Mouse (Mus musculus) heart, embryonic 15.5 days (tissue): Measurements from ENCODE around the gene Hapln2. TPM values are rescaled to one million over a fixed set of nuclear protein-coding genes. Genes with fewer than 3 reads are reported as not detected.
A peak's percentile ranks its signal among the peaks of the same experiment; 100 is the strongest.

ENCODE experiments used
- ATAC-seq: fragments of 200-750 bp; cut with Nextera tagmentation; replicated peaks from 2 replicates; pipeline ENCODE4 v1.8.0; 2017; ENCODE audit warnings: low read depth, moderate TSS enrichment; ENCODE audit not compliant: insufficient number of reproducible peaks, insufficient read depth, low FRiP score
- H3K27ac ChIP-seq: fragments of 300-500 bp; sonication (generic); 2 replicates; pipeline ENCODE4 v1.5.1; 2015; ENCODE audit warnings: mild to moderate bottlenecking, inconsistent platforms
- H3K27me3 ChIP-seq: fragments of 300-500 bp; sonication (generic); 2 replicates; pipeline ENCODE4 v1.6.1; 2015; ENCODE audit warnings: inconsistent platforms
- H3K36me3 ChIP-seq: fragments of 300-500 bp; sonication (generic); 2 replicates; pipeline ENCODE4 v1.6.1; 2015; ENCODE audit warnings: mild to moderate bottlenecking, inconsistent platforms
- H3K4me1 ChIP-seq: fragments of 300-500 bp; sonication (generic); replicated peaks from 2 replicates; pipeline ENCODE4 v1.6.1; 2015; ENCODE audit warnings: inconsistent platforms
- H3K4me2 ChIP-seq: fragments of 300-500 bp; sonication (generic); 2 replicates; pipeline ENCODE4 v1.6.1; 2015; ENCODE audit warnings: inconsistent platforms, mild to moderate bottlenecking, moderate library complexity
- H3K4me3 ChIP-seq: fragments of 300-500 bp; sonication (generic); 2 replicates; pipeline ENCODE4 v1.5.1; 2015; ENCODE audit warnings: mild to moderate bottlenecking, inconsistent platforms
- H3K9ac ChIP-seq: fragments of 300-500 bp; sonication (generic); 2 replicates; pipeline ENCODE4 v1.6.1; 2015; ENCODE audit warnings: mild to moderate bottlenecking, inconsistent platforms
- H3K9me3 ChIP-seq: fragments of 300-500 bp; sonication (generic); replicated peaks from 2 replicates; pipeline ENCODE4 v1.6.1; 2016; ENCODE audit warnings: inconsistent platforms
- WGBS: fragments of 180-500 bp; shearing (Covaris S2); methylation state at CpG from one replicate; pipeline ENCODE4 v1.1.7; 2015; ENCODE audit warnings: mixed read lengths; 5-methylcytosine and 5-hydroxymethylcytosine counted together
- polyA plus RNA-seq: library from polyadenylated mRNA; unstranded; fragments of >200 nt; fragmentation: Nextera tagmentation; extraction: Ambion mirVana; gene quantifications from 2 replicates; pipeline ENCODE4 v1.2.1, GENCODE M21; 2015

Hapln2 gene
- polyA plus RNA-seq, 1 experiment from 2014 or later, result 0.15 TPM

DNA sequence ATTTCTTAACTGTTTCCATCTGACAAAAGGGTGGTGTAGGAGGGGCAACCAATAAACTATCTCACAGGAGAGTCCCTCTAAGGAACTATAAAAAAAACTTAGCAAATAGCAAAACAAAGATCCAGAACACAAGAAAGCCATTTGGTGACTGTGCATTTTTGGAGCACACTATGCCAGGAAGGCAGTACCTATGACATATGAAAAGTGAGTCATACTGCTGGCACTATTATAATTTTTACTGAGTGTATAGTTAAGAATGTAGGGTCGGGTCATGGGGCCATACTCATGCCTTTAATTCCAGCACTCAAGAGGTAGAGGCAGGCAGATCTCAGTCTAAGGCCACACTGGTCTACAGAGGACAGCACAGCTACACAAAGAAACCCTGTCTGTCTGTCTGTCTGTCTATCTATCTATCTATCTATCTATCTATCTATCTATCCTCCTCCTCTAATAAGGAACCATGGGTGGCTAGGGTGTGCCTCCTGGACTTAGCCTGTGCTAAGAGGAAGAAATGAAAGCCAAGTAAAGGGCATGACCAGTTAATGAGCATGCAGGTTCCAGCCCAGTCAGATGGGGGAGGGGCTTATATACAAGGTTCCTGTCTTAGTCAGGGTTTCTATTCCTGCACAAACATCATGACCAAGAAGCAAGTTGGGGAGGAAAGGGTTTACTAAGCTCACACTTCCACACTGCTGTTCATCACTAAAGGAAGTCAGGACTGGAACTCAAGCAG lies 8.3 kb upstream of the Hapln2 start:
- Histone ChIP-seq H3K9ac (no peak overlapping the region), H3K4me2 (no peak overlapping the region), H3K9me3 (no peaks in the 10 kb centered on the region), H3K27ac (no peak overlapping the region), H3K36me3 (no peaks in the 10 kb centered on the region), H3K27me3 (peaks cover 61% of the 10 kb centered on the region), H3K4me3 (no peak overlapping the region), H3K4me1 (peaks cover 2% of the 10 kb centered on the region; the same call in 1 of the 2 replicates)
- no peak for ATAC-seq
- 54% methylated on average over 1 of the region's 1 CpGs for WGBS

DNA sequence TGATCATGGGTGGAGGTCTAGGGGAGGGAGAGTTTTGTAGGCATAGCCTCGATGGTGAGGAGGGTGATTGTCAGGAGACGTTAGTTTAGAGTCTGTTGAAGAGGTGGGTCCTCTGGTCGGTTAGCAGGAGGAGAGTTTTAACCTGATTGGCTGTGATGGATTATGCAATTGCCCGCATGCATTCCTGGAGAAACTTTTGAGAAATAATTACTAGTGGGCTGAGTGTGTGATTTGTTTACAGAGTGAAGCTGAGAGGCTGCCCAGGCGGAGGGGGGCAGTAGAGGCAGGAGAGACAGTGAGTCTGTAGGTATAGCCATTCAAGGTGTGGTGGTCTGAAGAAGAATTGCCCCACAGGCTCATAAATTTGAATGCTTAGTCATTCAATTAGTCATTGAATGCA lies 6.1 kb upstream of the Hapln2 start:
- no peaks in the 10 kb centered on the region for H3K9me3 ChIP-seq
- H3K4me1 ChIP-seq, result peaks cover 5% of the 10 kb centered on the region; the same call in 1 of the 2 replicates
- no peaks in the 10 kb centered on the region for H3K36me3 ChIP-seq
- H3K4me3 ChIP-seq, result no peak overlapping the region
- no peak overlapping the region for H3K9ac ChIP-seq
- 50% methylated on average over 5 of the region's 5 CpGs for WGBS
- H3K4me2 ChIP-seq, result no peak overlapping the region
- peaks cover 54% of the 10 kb centered on the region for H3K27me3 ChIP-seq
- ATAC-seq, result no peak
- H3K27ac ChIP-seq, result no peak overlapping the region

DNA sequence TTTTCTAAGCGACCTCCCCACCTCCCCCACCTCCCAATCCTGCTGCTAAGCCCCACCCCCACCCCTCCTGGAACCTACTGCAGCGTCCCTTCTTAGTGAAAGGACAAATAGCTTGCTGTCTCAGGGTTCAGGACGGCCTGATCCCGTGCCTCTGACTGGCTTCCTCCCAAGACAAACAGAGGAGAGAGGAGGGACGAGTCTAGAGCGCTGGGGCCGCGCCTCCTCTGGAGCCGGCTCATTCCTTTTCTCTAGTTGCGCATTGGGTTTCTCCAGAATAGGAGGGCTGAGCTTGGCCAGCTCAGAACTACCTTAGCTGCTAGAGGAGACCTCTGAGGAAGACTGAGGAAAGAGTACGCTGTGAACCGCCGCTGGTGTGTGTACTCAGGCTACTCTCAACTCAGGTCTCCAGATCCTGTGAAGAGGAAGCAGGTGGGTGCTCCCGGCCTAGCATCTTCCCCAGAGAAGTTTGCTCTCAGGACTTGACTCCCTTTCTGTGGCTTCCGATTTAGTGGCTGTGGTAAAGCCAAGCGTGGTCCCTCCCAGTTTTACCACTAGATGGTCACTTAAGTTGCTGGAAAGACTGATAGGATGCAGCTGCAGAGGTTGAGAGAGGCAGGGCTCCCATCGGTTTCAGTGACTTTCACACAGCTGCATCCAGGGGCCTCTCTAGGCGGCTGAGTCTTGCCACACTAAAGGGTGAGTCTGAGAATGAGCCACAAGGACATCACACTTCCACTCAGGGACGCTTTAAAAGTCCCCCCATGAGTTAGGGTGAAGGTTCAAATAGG lies 3.4 kb upstream of the Hapln2 start:
- no peak overlapping the region for H3K4me3 ChIP-seq
- no peak overlapping the region for H3K9ac ChIP-seq
- ATAC-seq, result no peak
- H3K4me1 ChIP-seq, result peaks cover 5% of the 10 kb centered on the region; the same call in 1 of the 2 replicates
- H3K36me3 ChIP-seq, result no peaks in the 10 kb centered on the region
- H3K9me3 ChIP-seq, result no peaks in the 10 kb centered on the region
- 16% methylated on average over 19 of the region's 19 CpGs for WGBS
- H3K27ac ChIP-seq, result no peak overlapping the region
- peak overlapping the region; percentile 17 for H3K4me2 ChIP-seq
- H3K27me3 ChIP-seq, result peaks cover 55% of the 10 kb centered on the region

DNA sequence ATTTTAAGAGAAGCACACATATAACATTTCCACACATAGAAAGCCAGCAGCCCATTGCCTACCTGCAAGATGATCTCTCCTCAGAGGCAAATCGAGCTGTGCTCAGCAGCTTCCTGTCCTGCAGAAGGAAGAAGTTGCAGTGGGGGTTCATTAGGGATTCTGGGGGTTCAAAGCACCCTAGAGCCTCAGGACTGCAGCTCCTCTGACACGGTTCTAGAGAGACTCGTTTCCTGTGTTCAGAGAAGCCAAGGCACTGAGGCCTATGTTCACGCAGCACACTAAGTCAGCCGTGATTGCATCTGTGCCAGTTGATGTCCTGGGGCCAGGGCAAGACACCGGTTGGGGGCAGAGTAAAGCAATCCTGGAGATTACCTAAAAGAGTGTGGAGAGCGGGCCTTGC lies 560 bp downstream of the Hapln2 start:
- WGBS, result 59% methylated on average over 7 of the region's 7 CpGs
- H3K9ac ChIP-seq, result no peak overlapping the region
- no peaks in the 10 kb centered on the region for H3K36me3 ChIP-seq
- no peak overlapping the region for H3K4me2 ChIP-seq
- peaks cover 22% of the 10 kb centered on the region for H3K4me1 ChIP-seq
- H3K4me3 ChIP-seq, result no peak overlapping the region
- no peak for ATAC-seq
- no peaks in the 10 kb centered on the region for H3K9me3 ChIP-seq
- no peak overlapping the region for H3K27ac ChIP-seq
- H3K27me3 ChIP-seq, result peaks cover 75% of the 10 kb centered on the region

DNA sequence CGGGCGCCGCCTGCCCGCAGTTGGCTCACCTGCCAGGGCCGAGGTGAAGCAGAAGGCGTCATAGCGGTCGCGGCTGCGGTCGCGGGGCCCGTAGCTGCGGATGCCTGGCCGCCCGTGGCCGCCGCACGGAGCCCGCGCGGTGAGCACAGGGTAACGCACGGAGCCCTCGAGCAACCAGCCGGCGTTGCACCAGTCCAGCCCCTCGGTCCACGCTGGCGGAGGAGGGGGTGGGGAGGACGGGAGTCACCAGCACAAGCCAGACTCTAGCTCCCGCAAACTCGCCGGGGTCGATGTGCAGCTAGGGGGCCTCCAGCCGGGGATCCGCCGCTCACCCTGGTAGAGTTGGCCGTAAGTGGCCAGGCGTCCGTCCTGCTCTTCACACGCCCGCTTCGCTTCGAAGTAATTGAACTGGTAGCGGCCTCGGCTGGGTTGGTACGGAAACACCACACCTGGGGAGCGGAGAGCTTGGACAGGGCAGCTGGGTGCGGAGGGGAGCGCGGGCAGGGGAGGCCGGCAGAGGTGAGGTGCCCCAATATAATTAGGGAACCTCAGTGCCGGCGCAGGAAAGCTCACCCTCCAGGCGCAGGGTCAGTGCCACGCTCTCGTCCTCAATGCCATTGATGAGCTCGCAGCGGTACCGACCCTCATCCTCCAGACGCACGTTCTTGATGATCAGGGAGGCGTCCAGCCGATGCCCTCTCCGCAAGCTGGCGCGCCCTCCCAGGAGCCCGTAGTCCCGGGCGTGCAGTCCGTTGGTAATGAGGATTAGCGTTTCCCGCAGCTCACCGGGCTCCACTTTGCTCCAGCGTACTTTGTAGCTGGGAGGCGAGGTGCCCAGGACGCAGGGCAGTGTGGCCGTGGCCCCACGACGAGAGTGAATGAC lies 4.0 kb downstream of the Hapln2 start:
- no peak overlapping the region for H3K27ac ChIP-seq
- peak overlapping the region; percentile 95 for H3K4me2 ChIP-seq
- H3K4me3 ChIP-seq, result peak overlapping the region; percentile 57
- H3K9ac ChIP-seq, result peak overlapping the region; percentile 32; the same call in 1 of the 2 replicates
- no peak; the same call in none of the 2 replicates for ATAC-seq
- WGBS, result under 1% methylated on average over 81 of the region's 81 CpGs
- no peaks in the 10 kb centered on the region for H3K9me3 ChIP-seq
- no peaks in the 10 kb centered on the region for H3K36me3 ChIP-seq
- H3K27me3 ChIP-seq, result peaks cover 80% of the 10 kb centered on the region
- H3K4me1 ChIP-seq, result peaks cover 17% of the 10 kb centered on the region

DNA sequence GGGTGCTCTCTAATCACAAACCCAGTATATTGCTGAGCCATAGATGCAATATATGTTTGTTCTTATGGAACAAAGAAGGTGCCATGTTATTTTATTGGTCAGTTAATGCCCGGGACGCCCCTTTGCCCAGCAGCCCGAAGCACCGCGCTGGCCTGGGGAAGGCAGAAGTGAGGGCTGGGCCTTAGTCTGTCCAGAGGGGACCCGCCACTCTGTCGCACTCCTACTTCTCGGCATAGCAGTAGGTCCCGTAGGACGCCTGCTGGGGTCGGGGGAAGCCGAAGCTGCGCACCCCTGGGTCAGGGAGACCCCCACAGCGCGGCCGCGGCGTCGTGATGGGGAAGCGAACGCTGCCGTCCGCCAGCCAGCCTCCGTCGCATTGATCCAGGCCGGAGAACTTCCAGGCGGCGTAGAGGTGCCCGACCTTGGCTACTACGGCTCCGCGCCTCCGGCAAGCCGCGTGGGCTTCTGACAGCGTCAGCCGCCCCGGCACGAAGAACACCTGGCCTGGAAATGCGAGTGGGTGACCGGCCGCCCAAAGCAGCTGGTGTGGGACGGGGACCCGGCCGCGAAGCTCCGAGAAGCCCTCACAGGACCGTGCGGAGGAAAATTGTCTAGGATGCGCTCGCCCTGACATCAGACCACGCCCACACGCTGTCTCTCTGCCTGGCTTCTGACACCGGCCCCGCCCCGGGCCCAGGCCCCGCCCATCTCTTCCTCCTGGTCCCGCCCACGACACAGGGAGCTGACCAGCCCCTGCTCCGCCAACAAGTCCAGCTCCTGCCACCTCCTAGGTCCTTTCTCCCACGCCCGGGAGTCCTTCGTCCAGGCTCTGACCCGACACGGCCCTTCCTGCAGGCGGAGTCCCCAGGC lies 4.8 kb downstream of the Hapln2 start:
- peak; percentile 89 for ATAC-seq
- no peak overlapping the region for H3K27ac ChIP-seq
- H3K36me3 ChIP-seq, result no peaks in the 10 kb centered on the region
- H3K9me3 ChIP-seq, result no peaks in the 10 kb centered on the region
- H3K4me2 ChIP-seq, result peak overlapping the region; percentile 95
- H3K4me1 ChIP-seq, result peaks cover 17% of the 10 kb centered on the region
- H3K9ac ChIP-seq, result peak overlapping the region; percentile 32; the same call in 1 of the 2 replicates
- WGBS, result 1% methylated on average over 66 of the region's 66 CpGs
- H3K4me3 ChIP-seq, result peak overlapping the region; percentile 57
- peaks cover 81% of the 10 kb centered on the region for H3K27me3 ChIP-seq

DNA sequence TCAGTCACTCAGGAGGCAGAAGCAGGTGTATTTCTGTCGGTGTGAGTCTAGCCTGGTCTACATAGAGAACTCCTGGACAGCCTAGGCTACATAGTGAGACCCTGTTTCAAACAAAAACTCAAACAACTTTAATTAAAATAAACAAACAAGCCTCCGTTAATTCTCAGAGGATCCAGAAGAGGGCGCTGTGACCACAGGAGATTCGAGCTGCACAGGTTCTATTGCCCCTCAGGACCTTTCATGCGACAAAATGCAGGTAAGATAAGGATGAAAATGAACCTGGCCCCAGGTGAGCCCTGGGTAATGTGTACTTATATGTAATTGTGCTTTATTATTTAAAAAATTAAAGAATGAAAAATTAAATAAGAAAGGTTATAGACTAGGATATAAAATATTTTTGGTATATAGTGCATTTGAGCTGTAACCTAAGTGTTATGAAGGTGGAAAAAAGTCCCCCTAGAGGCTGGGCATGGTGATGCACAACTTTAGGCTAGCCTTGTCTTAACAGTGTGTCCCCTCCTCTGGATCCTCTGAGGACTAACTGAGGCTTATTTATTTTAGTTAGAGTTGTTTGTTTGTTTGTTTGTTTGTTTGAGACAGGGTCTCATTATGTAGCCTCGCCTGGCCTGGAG lies 16.6 kb downstream of the Hapln2 start:
- Histone ChIP-seq H3K4me2 (no peak overlapping the region), H3K27me3 (peaks cover 3% of the 10 kb centered on the region), H3K4me1 (peaks cover 6% of the 10 kb centered on the region), H3K4me3 (no peak overlapping the region), H3K27ac (no peak overlapping the region), H3K9me3 (no peaks in the 10 kb centered on the region), H3K9ac (no peak overlapping the region), H3K36me3 (no peaks in the 10 kb centered on the region)
- 8% methylated on average over 6 of the region's 6 CpGs for WGBS
- no peak for ATAC-seq

DNA sequence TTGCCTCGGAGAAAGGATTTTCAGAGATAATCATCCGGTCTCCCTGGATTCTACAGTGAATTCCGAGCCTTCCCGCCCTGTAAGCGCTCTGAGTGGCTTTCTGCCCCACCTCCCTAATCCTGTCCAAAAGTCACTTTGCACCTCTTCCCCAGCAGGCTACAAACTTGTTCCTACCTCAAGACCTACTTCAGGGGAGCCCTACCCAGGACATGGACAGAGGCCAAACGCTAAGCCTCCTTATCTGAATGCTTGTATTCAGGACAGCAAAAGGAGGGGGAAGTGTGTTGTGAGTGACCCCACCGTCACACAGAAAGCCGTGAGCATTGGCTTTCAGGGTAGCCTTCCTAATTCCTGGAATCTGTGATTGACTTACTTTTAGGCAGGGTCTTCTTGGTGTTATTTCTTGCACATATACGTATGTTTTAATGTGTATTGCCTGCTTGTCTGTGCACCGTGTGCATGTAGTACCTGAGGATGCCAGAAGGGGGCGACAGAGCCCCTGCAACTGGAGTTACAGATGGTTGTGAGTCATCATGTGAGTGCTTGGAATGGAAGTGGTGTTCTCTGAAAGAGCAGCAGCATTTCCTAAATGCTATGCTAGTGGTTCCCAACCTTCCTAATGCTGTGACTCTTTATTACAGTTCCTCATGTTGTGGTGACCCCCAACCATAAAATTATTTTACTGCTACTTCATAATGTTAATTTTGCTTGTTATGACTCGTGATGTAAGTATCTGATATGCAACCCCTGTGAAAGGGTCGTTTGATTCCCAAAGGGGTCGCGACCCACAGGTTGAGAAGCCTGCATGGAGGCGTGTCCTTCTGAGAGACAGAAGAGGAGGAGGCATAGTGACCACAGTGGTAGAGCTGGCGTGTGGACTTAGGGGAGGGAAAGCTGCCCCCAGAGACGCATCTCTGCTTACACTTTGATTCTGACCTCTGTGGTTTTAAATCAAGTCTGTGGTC lies 21.3 kb downstream of the Hapln2 start:
- H3K36me3 ChIP-seq, result no peaks in the 10 kb centered on the region
- 67% methylated on average over 18 of the region's 18 CpGs for WGBS
- H3K4me1 ChIP-seq, result peaks cover 15% of the 10 kb centered on the region
- no peak overlapping the region for H3K9ac ChIP-seq
- H3K9me3 ChIP-seq, result no peaks in the 10 kb centered on the region
- H3K4me3 ChIP-seq, result no peak overlapping the region
- H3K27me3 ChIP-seq, result peaks cover 46% of the 10 kb centered on the region
- no peak overlapping the region for H3K4me2 ChIP-seq
- H3K27ac ChIP-seq, result no peak overlapping the region
- ATAC-seq, result no peak

DNA sequence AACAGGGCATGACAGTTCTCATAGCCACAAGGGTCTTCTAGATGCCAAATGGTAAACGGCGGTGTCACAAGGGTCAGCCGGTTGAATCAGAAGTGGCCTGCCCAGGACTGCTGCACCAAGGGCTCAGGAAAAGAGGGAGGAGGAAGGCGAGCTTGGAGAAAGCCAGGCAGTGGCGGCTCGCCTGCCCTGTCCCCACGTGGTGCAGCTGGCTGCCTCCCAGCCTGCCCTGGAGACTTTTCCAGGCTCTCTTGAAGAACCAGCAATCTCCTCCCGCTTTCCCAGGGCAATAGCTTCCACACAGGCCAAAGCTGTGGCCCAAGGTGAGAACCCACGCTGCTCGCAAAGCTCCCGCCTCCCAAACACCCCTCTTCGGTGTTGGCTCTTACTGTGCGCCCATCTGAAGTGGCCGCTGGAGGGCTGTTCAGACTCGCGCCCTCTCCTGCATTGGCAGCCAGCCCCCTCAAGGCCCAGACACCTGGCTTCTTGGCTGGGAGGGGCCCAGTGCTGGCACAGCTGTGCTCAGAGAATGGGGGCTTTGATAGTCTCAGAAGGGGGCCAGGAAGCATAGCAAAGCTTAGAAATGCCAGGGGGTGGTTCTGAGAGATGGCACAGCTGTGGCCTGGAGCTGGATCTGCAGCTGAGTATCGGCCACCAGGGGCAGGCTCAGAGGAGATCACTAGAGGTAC lies 24.9 kb downstream of the Hapln2 start:
- 5% methylated on average over 17 of the region's 17 CpGs for WGBS
- H3K27me3 ChIP-seq, result peaks cover 83% of the 10 kb centered on the region
- H3K36me3 ChIP-seq, result no peaks in the 10 kb centered on the region
- peaks cover 30% of the 10 kb centered on the region for H3K4me1 ChIP-seq
- H3K4me2 ChIP-seq, result no peak overlapping the region
- H3K9me3 ChIP-seq, result no peaks in the 10 kb centered on the region
- no peak overlapping the region for H3K4me3 ChIP-seq
- H3K27ac ChIP-seq, result no peak overlapping the region
- H3K9ac ChIP-seq, result no peak overlapping the region
- ATAC-seq, result no peak
